Mouse (Mus musculus): ENCODE data around the gene Rpl36al.

The Rpl36al gene

DNA sequence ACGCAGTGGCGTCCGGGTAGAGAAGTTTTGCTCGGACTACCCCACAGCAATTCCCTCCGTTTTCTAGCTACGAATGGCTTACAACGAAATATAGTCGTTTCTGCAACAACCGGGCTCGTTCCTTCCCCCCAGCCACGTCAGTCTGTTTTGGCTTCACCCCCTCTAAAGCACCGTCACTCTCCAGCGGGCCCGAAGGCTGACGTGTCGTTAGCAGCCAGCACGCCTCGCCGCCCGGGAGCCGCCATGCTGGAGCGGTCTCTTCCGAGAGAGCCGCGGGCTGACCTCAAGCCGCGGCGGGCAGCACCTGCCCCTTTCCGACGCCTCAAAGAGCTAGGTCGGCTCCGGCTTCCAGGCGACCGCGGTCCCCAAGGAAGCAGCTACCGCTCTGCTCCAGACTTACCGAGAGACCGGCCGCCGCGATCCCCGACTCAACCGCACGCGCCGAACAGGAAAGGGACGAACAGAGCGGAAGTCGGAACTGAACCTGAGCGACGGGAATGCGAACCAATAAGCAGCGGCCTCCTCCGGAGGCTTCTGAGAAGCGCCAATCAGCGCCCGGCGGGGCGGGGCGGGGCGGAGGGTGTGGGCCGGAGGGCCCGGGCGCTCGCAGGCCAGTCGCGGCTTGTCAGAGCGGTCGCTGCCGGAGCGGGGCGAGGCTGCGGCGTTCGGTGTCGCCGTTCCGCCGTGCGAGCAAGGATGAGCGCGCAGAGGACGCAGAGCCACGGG is at the start of gene Rpl36al, which contains the start of gene Mgat2:
TSS of gene Rpl36al (minus strand) at position 501 of the 726 bp plus-strand sequence.
TSS of gene Mgat2 (plus strand) at position 575 of the 726 bp plus-strand sequence.
- peak; percentile 99 to 100 for DNase-seq (ENCODE audit: low spot score in 2 of 2)

DNA sequence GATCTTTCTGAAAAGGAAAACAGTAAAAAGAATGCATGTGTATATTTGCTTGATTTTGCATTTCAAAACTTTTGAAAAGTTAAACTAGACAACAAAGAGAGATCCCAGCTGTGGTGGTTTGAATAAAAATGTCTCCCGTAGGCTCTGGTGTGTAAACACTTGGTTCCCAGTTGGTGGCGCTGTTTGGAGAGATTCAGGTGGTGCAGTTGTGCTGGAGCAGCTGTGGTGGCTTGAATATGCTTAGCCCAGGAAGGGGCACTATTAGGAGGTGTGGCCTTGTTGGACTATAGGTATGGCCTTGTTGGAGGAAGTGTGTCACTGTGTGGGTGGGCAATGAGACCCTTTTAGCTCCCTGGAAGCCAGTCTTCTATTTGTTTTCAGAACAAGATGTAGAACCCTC is 45.4 kb upstream of the Rpl36al start:
- no peak for DNase-seq (ENCODE audit: low spot score in 2 of 2)

DNA sequence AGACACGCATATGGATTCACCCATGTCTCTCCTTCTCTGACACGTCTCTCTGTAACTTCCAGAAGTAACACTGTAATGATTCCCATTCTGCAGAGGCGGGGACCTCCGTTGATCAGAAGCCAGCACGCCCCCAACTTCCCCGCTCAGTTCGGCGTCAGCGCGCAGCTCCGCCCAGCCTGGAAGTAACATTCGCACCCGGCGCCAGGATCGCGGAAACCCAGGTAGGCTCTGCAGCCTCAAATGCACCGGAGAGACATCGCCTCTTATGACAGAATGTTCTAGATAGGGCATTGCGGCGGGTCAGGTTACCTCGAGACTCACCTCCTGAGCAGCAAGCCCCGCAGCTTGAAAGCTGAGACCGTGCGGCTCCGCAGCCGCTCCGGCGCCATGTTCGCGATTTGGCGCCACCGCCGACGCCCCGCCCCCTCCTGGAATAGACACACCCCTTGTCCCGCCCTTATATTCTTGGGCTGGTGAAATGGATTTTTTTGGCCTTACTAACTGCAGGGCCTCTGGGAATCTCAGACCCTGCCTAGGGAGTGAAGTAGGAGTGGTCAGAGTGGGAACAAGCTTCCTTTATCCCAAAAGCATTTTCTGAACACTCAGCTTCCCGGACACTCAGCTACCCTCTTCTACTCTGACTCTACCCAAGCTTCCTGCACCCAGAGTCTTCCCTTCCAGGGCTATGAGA is 44.0 kb upstream of the Rpl36al start, which contains the start of gene Pole2:
TSS of gene Pole2 (minus strand) at position 420 of the 691 bp plus-strand sequence.
- peak; percentile 86 to 91 for DNase-seq (ENCODE audit: low spot score in 2 of 2)

DNA sequence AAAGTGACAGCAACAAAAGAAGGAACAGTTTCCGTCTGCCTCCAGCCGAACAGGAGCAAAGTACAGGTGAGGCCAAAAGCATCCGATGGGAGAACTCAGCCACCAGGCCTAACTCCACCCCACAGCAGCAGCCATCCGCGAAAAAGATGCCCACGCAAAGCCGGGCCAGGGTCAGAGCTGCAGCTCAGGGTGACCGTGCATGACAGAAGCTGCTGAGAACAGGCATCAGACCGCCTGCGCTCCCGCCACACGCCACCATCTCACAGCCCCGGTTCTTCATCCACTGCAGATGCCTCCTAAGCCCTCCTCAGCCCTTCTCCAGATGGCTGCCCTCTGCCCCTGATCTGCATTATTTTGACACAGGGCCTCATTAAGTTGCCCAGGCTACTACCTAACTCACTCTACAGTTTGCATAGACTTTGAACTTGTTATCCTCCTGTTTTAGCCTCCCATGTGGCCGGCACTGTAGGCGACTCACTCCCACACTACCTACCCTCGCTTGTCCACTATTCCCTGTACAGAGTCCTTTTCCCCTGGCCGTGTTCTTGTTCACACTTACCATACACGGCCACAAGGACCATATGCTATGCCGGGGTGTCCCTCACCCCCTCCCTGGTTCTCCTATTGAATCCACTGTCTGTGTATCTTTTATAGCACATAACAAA is 36.9 kb upstream of the Rpl36al start:
- no peak for DNase-seq (ENCODE audit: low spot score in 2 of 2)

GRCm38 (mm10) chr12:69216587-69216986 is 32.7 kb upstream of the Rpl36al start:
- no peak for DNase-seq (ENCODE audit: low spot score in 2 of 2)

DNA sequence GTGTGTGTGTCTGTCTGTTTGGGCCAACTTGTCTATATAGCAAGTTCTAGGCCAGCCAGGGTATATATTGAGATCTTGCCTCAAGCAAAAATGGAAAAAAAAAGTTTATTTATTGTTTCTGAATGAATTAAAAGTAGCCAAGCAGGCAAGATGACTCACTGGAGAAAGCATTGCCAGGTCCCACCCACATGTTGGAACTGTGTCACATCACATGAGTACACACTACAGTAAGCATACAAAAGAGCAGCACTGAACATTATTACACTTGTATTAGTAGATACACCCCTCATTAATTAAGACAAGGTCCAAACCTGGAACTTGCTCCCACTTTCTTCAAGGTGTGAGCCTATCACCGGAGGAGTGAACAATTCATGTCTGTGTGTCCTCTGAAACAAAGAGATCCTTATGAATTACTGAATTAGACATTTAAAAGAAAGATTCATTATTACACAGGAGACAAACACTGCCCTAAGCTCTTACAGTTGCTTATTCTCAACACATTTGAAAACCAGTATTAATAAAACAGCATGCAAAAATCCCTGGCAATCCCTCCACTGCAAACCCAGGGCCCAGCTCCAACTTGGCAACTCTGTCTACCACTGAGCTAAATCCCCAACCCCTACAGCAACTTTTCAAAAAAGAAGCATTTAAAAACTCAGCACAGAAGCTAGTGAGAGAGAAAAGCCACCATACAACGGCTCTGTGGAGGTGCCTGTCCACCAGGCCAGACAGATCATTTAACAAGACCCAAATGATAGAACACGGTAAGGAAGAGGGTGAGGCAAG is 31.3 kb upstream of the Rpl36al start:
- peak; percentile 59 to 60 for DNase-seq (ENCODE audit: low spot score in 2 of 2)

- no peak for DNase-seq (ENCODE audit: low spot score in 2 of 2)
Measured at GRCm38 (mm10) chr12:69214393-69214792, 30.5 kb upstream of the Rpl36al start.

- no peak for DNase-seq (ENCODE audit: low spot score in 2 of 2)
Measured at GRCm38 (mm10) chr12:69213186-69213777, 29.4 kb upstream of the Rpl36al start.

DNA sequence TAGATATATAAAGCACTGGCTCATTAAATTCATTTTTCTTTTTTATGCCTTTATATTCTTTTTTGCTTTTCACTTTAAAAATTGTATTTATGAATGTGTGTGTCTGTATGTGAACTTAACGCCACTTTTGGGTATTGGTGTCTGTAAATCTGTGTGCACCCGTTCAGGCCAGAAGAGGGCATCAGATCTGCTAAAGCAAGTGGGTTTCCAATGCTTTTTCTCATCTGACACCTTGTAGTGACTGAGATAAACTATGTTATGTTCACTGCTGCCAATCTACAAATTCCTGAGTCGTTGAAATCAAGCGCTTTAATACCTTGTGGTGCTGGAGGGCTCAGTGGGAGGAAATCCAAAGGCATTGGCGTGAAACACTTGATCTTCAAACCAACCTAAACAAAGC is 27.2 kb upstream of the Rpl36al start:
- DNase-seq (ENCODE audit: low spot score in 2 of 2), result peak in 1 of 2 experiments; percentile 41

DNA sequence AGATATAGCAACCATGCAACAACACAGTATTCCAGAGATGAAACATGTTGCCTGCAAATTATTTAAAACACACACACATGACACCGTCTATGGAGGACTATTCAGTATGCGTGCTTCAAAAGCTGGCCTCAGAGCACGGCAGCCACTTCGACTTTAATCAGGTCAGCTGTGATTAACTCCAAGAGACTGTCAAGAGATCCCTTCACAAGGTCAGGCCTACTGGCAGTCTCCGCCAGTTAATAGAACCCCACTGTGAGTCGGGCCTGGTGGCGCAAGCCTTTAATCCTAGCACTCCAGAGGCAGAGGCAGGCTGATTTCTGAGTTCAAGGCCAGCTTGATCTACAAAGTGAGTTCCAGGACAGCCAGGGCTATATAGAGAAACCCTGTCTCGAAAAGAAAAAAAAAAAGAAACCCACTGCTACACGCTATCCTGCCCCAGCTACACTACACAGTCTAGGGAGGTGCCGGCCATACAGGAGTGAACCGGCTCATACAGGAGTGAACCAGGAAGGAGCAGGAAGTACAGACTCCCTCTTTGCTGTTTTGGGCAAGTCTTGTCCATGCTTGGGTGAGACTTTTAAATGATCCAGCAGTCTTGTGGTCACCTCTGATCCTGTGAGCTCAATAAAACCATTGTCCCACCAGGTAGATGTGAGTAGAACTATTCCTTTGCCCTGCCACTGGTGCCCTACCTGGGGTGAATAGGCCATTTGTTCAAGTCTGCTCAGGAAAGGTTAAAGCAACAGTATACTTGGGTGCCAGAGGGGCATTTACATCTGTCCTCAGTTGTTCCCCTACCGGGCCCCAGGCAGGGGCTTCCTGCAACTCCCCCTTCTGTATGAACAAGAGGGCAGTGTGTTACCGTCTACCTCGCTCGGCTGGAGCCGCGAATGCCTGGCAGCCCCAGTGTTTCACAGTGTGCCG is 26.4 kb upstream of the Rpl36al start:
- DNase-seq (ENCODE audit: low spot score in 2 of 2), result no peak

GRCm38 (mm10) chr12:69208520-69208919 is 24.6 kb upstream of the Rpl36al start:
- no peak for DNase-seq (ENCODE audit: low spot score in 2 of 2)

DNA sequence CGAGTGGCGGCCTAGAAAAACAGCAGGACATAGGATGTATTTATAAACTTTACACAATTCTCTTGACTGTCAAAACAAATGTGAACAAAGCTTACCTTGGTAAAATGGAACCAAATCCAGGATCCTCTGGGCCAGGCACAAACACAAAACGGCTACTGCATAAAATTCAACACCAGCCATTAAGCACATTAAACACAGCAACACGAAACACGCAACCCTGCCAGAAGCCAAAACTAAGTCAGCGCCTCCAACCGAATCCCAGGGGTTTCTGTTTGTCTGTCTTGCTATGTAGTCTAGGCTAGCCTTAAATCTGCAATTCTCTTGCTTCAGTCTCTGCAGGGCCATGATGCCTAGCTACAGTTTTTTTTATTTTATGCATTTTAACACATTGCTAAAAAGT is 24.0 kb upstream of the Rpl36al start:
- no peak for DNase-seq (ENCODE audit: low spot score in 2 of 2)

- DNase-seq (ENCODE audit: low spot score in 2 of 2), result no peak
Measured at GRCm38 (mm10) chr12:69207396-69207795, 23.5 kb upstream of the Rpl36al start.

DNA sequence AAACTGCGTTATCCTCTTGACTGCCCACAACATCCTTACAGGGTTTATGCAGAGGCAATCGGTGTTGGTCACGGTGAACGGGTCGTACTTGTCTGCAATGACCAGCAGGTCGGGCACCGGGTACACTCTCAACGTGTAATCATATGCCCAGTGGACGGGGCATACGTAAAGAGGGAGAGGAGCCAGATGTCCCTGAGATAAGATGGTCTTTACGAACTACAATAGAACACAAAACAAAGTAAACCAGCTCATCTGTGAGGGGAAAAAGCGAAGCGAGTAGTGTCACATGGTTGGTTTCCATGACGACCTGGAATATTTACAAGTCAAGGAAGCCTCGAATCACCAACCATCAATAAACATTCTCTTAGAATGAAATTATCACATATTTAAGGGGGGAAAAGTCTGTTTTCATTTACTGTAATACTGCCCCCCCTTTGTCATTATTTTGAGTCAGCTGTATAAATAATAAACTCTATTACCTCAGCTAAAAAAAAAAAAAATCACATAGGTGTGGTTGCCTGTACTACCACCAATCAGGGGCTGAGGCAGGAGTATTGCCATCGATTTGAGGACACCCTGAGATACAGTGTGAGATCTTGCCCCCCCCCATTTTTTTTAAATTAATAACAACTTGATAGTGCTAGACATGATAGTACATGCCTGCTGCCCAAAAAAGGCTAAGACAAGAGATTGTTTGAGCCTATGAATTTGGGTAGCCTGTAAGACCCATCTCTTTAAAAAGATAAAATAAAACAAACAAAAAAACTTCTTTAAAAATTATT is 20.4 kb upstream of the Rpl36al start, which contains the start of gene Gm49384:
TSS of gene Gm49384 (minus strand) at position 216 of the 782 bp plus-strand sequence.
- DNase-seq (ENCODE audit: low spot score in 2 of 2), result no peak

- DNase-seq (ENCODE audit: low spot score in 2 of 2), result no peak
Measured at GRCm38 (mm10) chr12:69198985-69199384, 15.1 kb upstream of the Rpl36al start.

DNA sequence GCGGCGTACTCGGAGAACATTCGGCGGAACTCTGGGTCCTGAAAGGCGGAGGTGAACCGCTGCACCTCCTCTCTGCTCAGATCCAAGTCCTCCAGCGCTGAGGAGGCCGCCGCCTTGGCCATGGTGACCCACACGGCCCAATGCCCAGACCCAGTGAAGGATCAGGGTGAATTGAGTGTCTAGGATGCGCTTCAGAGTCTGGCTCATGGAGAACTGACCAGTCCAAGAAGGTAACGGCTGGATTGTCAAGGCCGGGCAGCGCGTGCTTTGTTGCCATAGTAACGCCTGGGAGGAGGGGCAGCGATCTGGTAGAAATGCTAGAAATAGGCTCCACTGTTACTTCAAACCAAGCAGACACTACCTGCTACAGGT is 14.3 kb upstream of the Rpl36al start, which contains the start of gene Dnaaf2:
TSS of gene Dnaaf2 (minus strand) at position 266 of the 372 bp plus-strand sequence.
- DNase-seq (ENCODE audit: low spot score in 2 of 2), result peak; percentile 81 to 82

DNA sequence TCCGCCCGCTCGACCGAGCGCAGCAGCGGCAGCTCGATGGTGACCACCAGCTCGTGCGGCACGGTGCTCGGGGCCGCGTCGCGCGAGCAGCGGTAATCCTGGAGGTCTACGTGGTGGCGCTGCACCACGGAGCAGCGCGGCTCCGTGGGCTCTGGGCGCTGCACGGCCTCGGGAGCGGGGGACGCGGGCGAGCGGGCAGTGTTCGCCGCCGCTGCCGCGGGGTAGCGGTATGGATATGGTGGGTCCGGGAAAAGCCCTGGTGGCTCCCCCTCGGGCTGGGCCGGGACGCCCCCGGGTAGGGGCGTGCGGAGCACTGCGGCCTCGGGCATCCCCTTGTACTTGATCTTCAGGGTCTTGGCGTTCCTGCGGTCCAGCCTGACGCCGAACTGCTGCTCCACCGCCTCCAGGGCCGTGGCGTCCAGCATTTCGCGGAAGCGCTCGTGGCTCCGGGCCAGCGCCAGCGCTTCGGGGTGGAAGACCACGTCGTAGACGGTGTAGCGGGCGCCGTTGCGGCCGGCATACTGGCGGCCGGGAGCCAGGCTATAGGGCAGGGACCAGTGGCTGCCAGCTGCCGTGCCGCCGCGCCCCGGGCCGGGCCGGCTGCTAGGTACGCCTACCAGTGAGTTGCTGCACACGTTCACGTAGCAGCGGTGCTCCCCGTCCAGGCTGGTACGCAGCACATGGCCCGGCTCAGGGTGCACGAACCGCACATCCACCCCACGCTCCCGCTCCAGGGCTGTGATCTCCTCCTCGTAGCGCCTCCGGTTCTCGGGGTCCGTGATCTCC is 13.7 kb upstream of the Rpl36al start:
- peak; percentile 53 to 65 for DNase-seq (ENCODE audit: low spot score in 2 of 2)
